Mouse (Mus musculus) kidney, embryonic 14.5 days (tissue): ENCODE data around the gene Sec14l2. TPM values are rescaled to one million over a fixed set of nuclear protein-coding genes. Genes with fewer than 3 reads are reported as not detected.
"Not testable (repeated sequence)": the region's sequence is repeated elsewhere in the genome, so short reads cannot be mapped to it uniquely, and the experiment has no call there.

Experiments
- ATAC-seq: fragments of 200-750 bp; cut with Nextera tagmentation; 2 replicates; pipeline ENCODE4 v1.8.0; 2017; ENCODE audit warnings: moderate number of reproducible peaks, mild to moderate bottlenecking, moderate TSS enrichment, moderate library complexity; ENCODE audit not compliant: low FRiP score, low TSS enrichment
- H3K27ac ChIP-seq: fragments of 300-500 bp; sonication (generic); 2 replicates; pipeline ENCODE4 v1.5.1; 2014; ENCODE audit warnings: low read depth, mild to moderate bottlenecking, low read length, moderate library complexity, mixed read lengths
- H3K27me3 ChIP-seq: fragments of 300-500 bp; sonication (generic); 2 replicates; pipeline ENCODE4 v1.6.1; 2014; ENCODE audit warnings: mild to moderate bottlenecking, low read length; ENCODE audit not compliant: control insufficient read depth, insufficient read depth
- H3K36me3 ChIP-seq: fragments of 300-500 bp; sonication (generic); 2 replicates; pipeline ENCODE4 v1.6.1; 2014; ENCODE audit warnings: low read length, mixed read lengths; ENCODE audit not compliant: control insufficient read depth, insufficient read depth
- H3K4me1 ChIP-seq: fragments of 300-500 bp; sonication (generic); 2 replicates; pipeline ENCODE4 v1.6.1; 2014; ENCODE audit warnings: low read length, mixed read lengths; ENCODE audit not compliant: control insufficient read depth, insufficient read depth
- H3K4me2 ChIP-seq: fragments of 300-500 bp; sonication (generic); replicated peaks from 2 replicates; pipeline ENCODE4 v1.6.1; 2014; ENCODE audit warnings: low read depth, mild to moderate bottlenecking, low read length
- H3K4me3 ChIP-seq: fragments of 300-500 bp; sonication (generic); 2 replicates; pipeline ENCODE4 v1.5.1; 2014; ENCODE audit warnings: mild to moderate bottlenecking, low read length
- H3K9ac ChIP-seq: fragments of 300-500 bp; sonication (generic); 2 replicates; pipeline ENCODE4 v1.6.1; 2014; ENCODE audit warnings: low read depth, mild to moderate bottlenecking, low read length, moderate library complexity
- H3K9me3 ChIP-seq: fragments of 300-500 bp; sonication (generic); 2 replicates; pipeline ENCODE4 v1.6.1; 2016; ENCODE audit warnings: low read length; ENCODE audit not compliant: control insufficient read depth
- WGBS: fragments of 180-500 bp; shearing (Covaris S2); extraction: QIAGEN DNeasy Blood & Tissue Kit; methylation state at CpG from one replicate; pipeline ENCODE4 v1.1.7; 2014; 5-methylcytosine and 5-hydroxymethylcytosine counted together
- polyA plus RNA-seq: library from polyadenylated mRNA; unstranded; fragments of >200 nt; fragmentation: Nextera tagmentation; extraction: Ambion mirVana; gene quantifications from 2 replicates; pipeline ENCODE4 v1.2.1, GENCODE M21; 2014

Gene Sec14l2
- polyA plus RNA-seq, 1 experiment from 2014 or later: 1.1 TPM

- Histone ChIP-seq H3K4me3 (no peak overlapping the region), H3K4me2 (no peak overlapping the region), H3K36me3 (no peaks in the 10 kb centered on the region), H3K9me3 (no peaks in the 10 kb centered on the region), H3K9ac (no peak overlapping the region), H3K27ac (no peak overlapping the region), H3K27me3 (no peaks in the 10 kb centered on the region), H3K4me1 (peaks cover 8% of the 10 kb centered on the region; the same call in 1 of the 2 replicates)
- ATAC-seq: no peak
- 71% methylated on average over 5 of the region's 5 CpGs for WGBS
Measured at GRCm38 (mm10) chr11:4119635-4120034, 3.6 kb downstream of the Sec14l2 start.

DNA sequence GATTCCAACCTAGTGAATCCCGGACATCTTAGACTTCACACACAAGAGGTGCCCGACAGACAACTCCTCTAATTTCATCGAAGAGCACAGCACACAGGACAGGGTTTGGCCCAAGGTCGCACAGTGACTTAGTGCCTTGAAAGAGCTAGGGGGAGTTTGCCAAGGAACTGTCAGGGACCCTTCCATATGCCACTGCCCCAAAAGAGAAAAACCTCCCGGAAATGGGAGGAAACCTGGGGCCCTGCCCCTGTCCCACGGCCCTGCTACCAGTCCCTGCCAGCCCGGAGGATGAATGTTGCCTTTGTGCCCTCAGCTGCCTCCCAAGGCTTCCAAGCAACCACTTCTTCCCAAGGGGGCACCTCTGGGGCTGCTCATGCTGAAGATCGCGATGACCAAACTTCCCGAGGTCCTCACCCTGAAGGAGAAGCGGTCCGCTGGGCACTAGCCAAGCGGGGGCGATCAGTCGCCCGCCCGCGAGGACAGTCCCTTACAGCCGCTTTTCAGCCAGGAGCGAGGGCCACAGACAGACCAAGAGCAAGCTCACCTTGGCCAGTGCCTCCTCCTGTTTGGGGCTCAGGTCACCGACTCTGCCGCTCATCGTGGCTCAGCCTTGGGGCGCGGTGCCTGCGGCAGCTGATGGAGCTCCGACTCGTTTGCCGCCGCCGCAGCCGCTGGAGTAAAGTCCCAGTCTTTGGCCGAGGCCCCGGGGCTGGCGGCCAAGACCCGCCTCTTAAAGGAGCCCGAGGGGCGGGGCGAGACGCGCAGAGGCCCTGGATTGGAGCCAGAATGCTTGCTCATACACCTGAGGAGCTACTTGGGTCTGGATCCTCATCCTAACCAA is 4.9 kb downstream of the Sec14l2 start:
- 3% methylated on average over 41 of the region's 41 CpGs for WGBS
- Histone ChIP-seq H3K27me3 (no peaks in the 10 kb centered on the region), H3K4me1 (peaks cover 8% of the 10 kb centered on the region; the same call in 1 of the 2 replicates), H3K9ac (peak overlapping the region; percentile 60), H3K9me3 (no peaks in the 10 kb centered on the region), H3K4me2 (peak overlapping the region; percentile 80), H3K27ac (no peak overlapping the region), H3K4me3 (peak overlapping the region; percentile 40), H3K36me3 (no peaks in the 10 kb centered on the region)
- peak; percentile 59 for ATAC-seq

DNA sequence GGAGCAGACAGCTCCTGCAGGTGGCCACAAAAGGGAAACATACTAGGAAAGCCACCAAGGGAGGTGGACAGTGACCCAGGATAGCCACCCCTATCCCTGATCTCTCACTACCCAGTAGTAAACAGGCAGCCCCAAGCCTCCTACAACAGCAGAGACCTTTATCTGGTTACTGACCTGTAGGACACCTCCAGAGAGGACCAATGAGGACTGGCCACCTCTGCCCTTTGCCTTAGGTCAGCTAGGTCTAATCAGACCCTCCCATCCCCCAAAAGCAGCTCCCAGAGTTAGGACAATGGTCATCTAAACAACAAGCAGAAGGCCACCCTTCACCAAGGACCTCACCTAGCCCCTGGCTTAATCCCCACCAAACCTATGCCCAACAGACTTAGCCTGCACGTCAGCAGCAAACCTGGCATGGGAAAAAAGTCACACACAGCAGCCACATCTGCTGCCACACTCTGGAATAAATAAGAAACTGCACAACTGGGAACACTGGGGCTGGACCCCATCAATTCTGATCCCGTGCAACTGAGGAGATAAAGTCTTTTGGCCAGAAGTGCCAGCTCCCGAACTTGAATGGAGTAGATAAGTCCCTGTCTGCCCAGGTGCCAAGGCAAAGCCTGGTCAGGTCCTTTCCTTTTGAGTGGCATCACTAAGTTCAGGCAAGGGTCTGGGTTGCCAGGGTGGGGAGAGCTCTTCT is 5.7 kb downstream of the Sec14l2 start:
- no peak for ATAC-seq
- 32% methylated on average over 3 of the region's 3 CpGs for WGBS
- Histone ChIP-seq H3K9me3 (no peaks in the 10 kb centered on the region), H3K27ac (no peak overlapping the region), H3K4me3 (peak overlapping the region; percentile 40; the same call in 1 of the 2 replicates), H3K36me3 (no peaks in the 10 kb centered on the region), H3K9ac (no peak overlapping the region), H3K4me2 (peak overlapping the region; percentile 80), H3K27me3 (no peaks in the 10 kb centered on the region), H3K4me1 (peaks cover 8% of the 10 kb centered on the region; the same call in 1 of the 2 replicates)

GRCm38 (mm10) chr11:4116458-4117141 is 6.6 kb downstream of the Sec14l2 start:
- peaks cover 8% of the 10 kb centered on the region; the same call in 1 of the 2 replicates for H3K4me1 ChIP-seq
- WGBS: 60% methylated on average over 11 of the region's 11 CpGs
- no peak overlapping the region for H3K4me2 ChIP-seq
- no peak overlapping the region for H3K9ac ChIP-seq
- H3K36me3 ChIP-seq: no peaks in the 10 kb centered on the region
- no peaks in the 10 kb centered on the region for H3K9me3 ChIP-seq
- H3K27ac ChIP-seq: no peak overlapping the region
- no peak overlapping the region for H3K4me3 ChIP-seq
- no peaks in the 10 kb centered on the region for H3K27me3 ChIP-seq
- no peak for ATAC-seq

DNA sequence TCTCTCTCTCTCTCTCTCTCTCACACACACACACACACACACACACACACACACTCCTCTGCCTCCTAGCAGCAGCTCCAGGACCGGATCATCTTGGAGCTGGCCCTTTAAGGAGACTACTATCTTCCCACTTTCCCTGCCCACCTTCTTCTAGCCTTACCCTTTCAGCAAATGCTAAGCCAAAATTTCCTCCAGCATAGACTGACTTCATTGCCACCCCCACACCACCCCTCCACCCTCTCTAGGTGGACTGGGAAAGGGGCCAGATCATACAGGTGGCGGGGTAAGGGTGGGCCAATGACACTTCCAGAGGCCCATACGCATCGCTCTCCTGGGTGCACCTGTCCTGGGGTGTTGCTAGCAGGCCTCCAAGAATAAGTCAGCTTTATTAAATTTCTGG is 7.8 kb downstream of the Sec14l2 start:
- 90% methylated on average over 4 of the region's 4 CpGs for WGBS
- no peak overlapping the region for H3K9ac ChIP-seq
- H3K9me3 ChIP-seq: no peaks in the 10 kb centered on the region
- H3K4me1 ChIP-seq: peaks cover 8% of the 10 kb centered on the region; the same call in 1 of the 2 replicates
- H3K4me3 ChIP-seq: no peak overlapping the region
- no peak overlapping the region for H3K4me2 ChIP-seq
- ATAC-seq: no peak
- H3K36me3 ChIP-seq: no peaks in the 10 kb centered on the region
- H3K27me3 ChIP-seq: no peaks in the 10 kb centered on the region
- no peak overlapping the region for H3K27ac ChIP-seq

DNA sequence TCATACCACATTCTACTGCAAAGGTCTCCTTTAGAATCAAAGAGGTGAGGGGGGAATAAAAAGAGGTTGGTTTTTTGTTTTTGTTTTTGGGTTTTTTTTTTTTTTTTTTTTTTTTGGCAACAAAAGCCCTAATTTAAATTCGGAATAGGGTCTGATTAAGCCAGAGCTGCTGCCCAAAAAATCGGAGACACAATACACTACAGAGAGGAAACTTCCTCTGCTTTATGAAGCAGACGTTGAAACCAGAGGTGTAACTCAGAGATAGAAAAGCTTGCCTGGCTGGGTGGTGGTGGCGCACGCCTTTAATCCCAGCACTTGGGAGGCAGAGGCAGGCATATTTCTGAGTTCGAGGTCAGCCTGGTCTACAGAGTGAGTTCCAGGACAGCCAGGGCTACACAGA is 8.7 kb downstream of the Sec14l2 start:
- H3K9ac ChIP-seq, ATAC-seq, H3K4me2 ChIP-seq, H3K9me3 ChIP-seq, H3K36me3 ChIP-seq, H3K4me1 ChIP-seq, H3K4me3 ChIP-seq, H3K27me3 ChIP-seq, H3K27ac ChIP-seq: not testable (repeated sequence)
- WGBS: 87% methylated on average over 6 of the region's 6 CpGs

- no peak overlapping the region for H3K4me2 ChIP-seq
- no peak overlapping the region for H3K4me3 ChIP-seq
- no peaks in the 10 kb centered on the region for H3K9me3 ChIP-seq
- no peaks in the 10 kb centered on the region for H3K27me3 ChIP-seq
- no peaks in the 10 kb centered on the region for H3K36me3 ChIP-seq
- no peak overlapping the region for H3K9ac ChIP-seq
- ATAC-seq: no peak
- peaks cover 7% of the 10 kb centered on the region; the same call in 1 of the 2 replicates for H3K4me1 ChIP-seq
- 85% methylated on average over 6 of the region's 6 CpGs for WGBS
- no peak overlapping the region for H3K27ac ChIP-seq
Measured at GRCm38 (mm10) chr11:4113970-4114369, 9.2 kb downstream of the Sec14l2 start.

- Histone ChIP-seq H3K27ac (no peak overlapping the region), H3K4me3 (no peak overlapping the region), H3K27me3 (no peaks in the 10 kb centered on the region), H3K4me1 (peaks cover 4% of the 10 kb centered on the region; the same call in 1 of the 2 replicates), H3K4me2 (no peak overlapping the region), H3K9me3 (no peaks in the 10 kb centered on the region), H3K9ac (no peak overlapping the region), H3K36me3 (no peaks in the 10 kb centered on the region)
- 88% methylated on average over 4 of the region's 4 CpGs for WGBS
- ATAC-seq: no peak
Measured at GRCm38 (mm10) chr11:4113496-4113895, 9.7 kb downstream of the Sec14l2 start.
